Mouse (Mus musculus): ENCODE results near the gene Mob1b.
A peak's percentile ranks its signal among the peaks of the same experiment; 100 is the strongest.

Gene Mob1b

GRCm38 (mm10) chr5:88720116-88721002 lies at the start of gene Mob1b:
Mob1b (plus strand) TSS chr5:88720855.
- peak; percentile 90 for DNase-seq (ENCODE audit: low spot score)

- DNase-seq (ENCODE audit: low spot score): no peak
Observed at GRCm38 (mm10) chr5:88674703-88675442, 45.8 kb upstream of the Mob1b start.

- peak; percentile 84 for DNase-seq (ENCODE audit: low spot score)
Observed at GRCm38 (mm10) chr5:88675443-88676387, 44.9 kb upstream of the Mob1b start, which contains the start of gene Grsf1. Grsf1 (minus strand) TSS chr5:88676171.

- no peak for DNase-seq (ENCODE audit: low spot score)
Observed at GRCm38 (mm10) chr5:88678929-88679328, 41.7 kb upstream of the Mob1b start.

GRCm38 (mm10) chr5:88679341-88679740 lies 41.3 kb upstream of the Mob1b start:
- no peak for DNase-seq (ENCODE audit: low spot score)

- DNase-seq (ENCODE audit: low spot score): no peak
Observed at GRCm38 (mm10) chr5:88680567-88680966, 40.1 kb upstream of the Mob1b start.

GRCm38 (mm10) chr5:88683706-88684105 lies 36.9 kb upstream of the Mob1b start:
- DNase-seq (ENCODE audit: low spot score): no peak

GRCm38 (mm10) chr5:88684226-88684625 lies 36.4 kb upstream of the Mob1b start:
- DNase-seq (ENCODE audit: low spot score): no peak

GRCm38 (mm10) chr5:88685306-88685705 lies 35.3 kb upstream of the Mob1b start:
- DNase-seq (ENCODE audit: low spot score): no peak

- DNase-seq (ENCODE audit: low spot score): no peak
Observed at GRCm38 (mm10) chr5:88685745-88686299, 34.8 kb upstream of the Mob1b start.

GRCm38 (mm10) chr5:88687996-88688406 lies 32.7 kb upstream of the Mob1b start:
- no peak for DNase-seq (ENCODE audit: low spot score)

- DNase-seq (ENCODE audit: low spot score): no peak
Observed at GRCm38 (mm10) chr5:88688583-88689187, 32.0 kb upstream of the Mob1b start.

GRCm38 (mm10) chr5:88689279-88689938 lies 31.2 kb upstream of the Mob1b start:
- no peak for DNase-seq (ENCODE audit: low spot score)

GRCm38 (mm10) chr5:88690681-88691505 lies 29.8 kb upstream of the Mob1b start:
- DNase-seq (ENCODE audit: low spot score): no peak

GRCm38 (mm10) chr5:88691506-88692095 lies 29.1 kb upstream of the Mob1b start:
- DNase-seq (ENCODE audit: low spot score): no peak

- DNase-seq (ENCODE audit: low spot score): no peak
Observed at GRCm38 (mm10) chr5:88692586-88692985, 28.1 kb upstream of the Mob1b start.

GRCm38 (mm10) chr5:88693057-88693456 lies 27.6 kb upstream of the Mob1b start:
- DNase-seq (ENCODE audit: low spot score): no peak

GRCm38 (mm10) chr5:88697291-88697690 lies 23.4 kb upstream of the Mob1b start:
- DNase-seq (ENCODE audit: low spot score): no peak

- DNase-seq (ENCODE audit: low spot score): no peak
Observed at GRCm38 (mm10) chr5:88699251-88699913, 21.3 kb upstream of the Mob1b start.
